Mouse (Mus musculus): ENCODE results near the gene 2810006K23Rik. TPM values are rescaled to one million over a fixed set of nuclear protein-coding genes. Genes with fewer than 3 reads are reported as not detected.
"Not testable (repeated sequence)": the region's sequence is repeated elsewhere in the genome, so short reads cannot be mapped to it uniquely, and the experiment has no call there.

2810006K23Rik gene
- total RNA-seq (2021): 1 to 10 TPM; 6.2 to 8.7 TPM
- long read RNA-seq, experiment 1, partial matches to known transcripts: 0 of 2 reads
- long read RNA-seq, experiment 1, other reads (novel, unspliced or antisense): 0 of 2 reads
- long read RNA-seq, experiment 2, partial matches to known transcripts: 0 of 4 reads
- long read RNA-seq, experiment 2, other reads (novel, unspliced or antisense): 0 of 4 reads

DNA sequence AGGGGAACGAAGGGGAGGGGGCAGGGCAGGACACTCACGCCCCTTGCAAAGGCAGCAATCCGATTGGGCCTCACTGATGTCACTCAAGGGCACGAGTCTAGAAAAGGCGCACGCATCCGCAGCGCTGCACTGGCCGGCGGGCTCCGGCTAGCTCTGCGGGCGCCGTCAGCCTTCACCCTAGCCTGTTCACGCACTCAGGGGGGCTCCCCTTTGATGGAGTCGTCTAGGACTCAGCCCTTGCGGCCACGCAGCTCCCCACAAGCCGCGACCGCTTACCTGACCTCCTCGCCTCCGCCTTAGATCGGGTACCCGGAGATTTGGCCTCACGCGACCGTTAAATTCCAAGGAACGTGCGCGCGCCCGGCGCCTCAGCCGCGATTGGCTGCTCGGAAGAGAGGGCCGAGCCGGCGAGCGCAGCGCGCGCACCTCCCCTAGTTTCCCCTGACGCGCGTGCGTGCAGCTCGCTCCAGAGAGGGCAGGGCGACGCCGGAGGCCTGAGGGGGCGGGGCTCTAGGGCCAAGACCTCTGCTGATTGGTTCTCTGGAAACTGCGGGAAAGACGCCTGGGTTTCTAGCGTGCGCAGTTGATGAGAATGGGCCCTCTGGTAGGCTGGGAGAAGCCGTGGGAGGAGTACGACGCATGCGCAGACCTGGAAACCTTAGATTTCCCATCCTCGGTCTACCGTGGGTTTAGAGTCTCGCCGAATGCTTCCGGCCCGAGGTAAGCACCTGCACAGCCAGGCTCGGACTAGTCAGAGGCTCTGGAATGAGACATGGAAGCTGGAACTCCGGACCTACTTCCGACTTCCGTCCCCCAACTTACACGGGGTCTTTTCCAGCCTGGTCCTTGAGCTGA lies at the start of gene 2810006K23Rik, which contains the start of gene Mphosph9:
Gene 2810006K23Rik, plus strand, starts transcription at position 580 of the 855 bp plus-strand sequence.
Gene Mphosph9, minus strand, starts transcription at position 463 of the 855 bp plus-strand sequence.
- TF ChIP-seq CTCF (IDR thresholded peaks at IDR 0.05): no peak; the same call in 1 of the 2 replicates
- H3K27ac ChIP-seq: peak within 1 kb of the TSS; percentile 98
- intact Hi-C loops (cut with DNase I): no loop called here
- peak; percentile 100 for DNase-seq
- peak within 1 kb of the TSS; percentile 95 for H3K4me3 ChIP-seq

DNA sequence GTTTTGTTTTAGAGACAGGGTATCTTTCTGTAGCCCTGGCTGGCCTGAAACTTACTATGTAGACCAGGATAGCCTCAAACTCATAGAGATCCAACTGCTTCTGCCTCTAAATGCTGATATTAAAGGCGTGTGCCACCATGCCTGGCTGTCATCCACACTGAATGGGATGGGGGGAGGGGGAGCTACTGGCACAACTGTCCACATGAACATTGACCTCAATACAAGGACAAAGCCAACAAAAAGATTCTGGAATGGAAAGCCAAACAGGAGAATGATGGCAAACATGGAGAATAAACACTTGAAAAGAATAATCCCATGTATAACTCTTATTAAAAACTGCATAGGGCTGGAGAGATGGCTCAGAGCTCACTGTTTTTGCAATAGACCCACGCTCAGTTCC lies 45.0 kb upstream of the 2810006K23Rik start:
- intact Hi-C loops (cut with DNase I): no loop called here
- no peak for TF ChIP-seq CTCF (IDR thresholded peaks at IDR 0.05)
- DNase-seq: no peak
- no peak overlapping the region for H3K27ac ChIP-seq
- no peak overlapping the region for H3K4me3 ChIP-seq

DNA sequence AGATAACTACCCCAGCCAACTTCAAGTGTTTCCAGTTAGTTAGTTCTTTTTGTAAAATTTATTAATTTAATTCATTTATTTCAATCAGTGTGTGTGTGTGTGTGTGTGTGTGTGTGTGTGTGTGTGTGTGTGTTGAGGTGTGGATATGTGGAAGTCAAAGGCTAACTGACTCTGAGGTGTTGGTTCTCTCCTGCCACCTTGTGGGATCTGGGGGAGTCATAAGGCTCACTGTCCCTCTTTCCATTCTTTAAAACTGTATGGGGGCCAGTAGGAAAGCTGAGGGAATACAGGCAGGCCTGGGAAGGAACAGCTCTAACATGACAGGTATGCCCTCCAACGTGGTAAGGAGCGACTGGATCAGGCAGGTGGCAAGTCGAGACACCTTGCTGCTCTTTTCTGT lies 43.6 kb upstream of the 2810006K23Rik start:
- no peak overlapping the region for H3K27ac ChIP-seq
- peak; percentile 43 for TF ChIP-seq CTCF (IDR thresholded peaks at IDR 0.05)
- DNase-seq: no peak
- H3K4me3 ChIP-seq: no peak overlapping the region
- intact Hi-C loops (cut with DNase I): no loop called here

DNA sequence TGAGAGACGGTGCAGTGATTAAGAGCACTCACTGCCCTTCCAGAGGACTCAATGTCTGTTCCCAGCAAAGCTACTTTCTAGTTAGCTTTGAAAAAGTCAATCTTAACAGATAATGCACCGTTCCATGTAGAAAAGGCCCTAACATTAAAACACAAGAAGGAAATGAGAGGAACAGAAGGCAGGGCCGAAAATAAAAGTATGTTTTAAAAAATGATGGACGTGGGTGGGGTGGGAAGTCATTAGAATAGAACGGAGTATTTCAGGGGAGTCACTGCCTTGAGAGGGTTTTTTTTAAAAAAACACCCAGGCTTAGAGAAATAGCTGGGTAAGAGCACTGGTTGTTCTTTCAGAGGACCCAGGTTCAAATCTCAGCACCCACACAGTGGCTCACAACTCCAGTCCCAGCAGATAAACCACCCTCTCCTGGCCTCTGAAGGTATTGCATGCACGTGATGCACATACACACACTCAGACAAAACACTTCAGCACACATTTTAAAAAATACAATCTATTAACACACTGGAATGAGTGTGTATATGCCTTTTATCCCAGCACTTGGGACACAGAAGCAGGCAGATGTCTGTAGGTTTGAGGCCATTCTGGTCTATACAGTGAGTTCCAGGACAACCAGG lies 40.2 kb upstream of the 2810006K23Rik start:
- H3K4me3 ChIP-seq: no peak overlapping the region
- no peak for TF ChIP-seq CTCF (IDR thresholded peaks at IDR 0.05)
- intact Hi-C loops (cut with DNase I): no loop called here
- H3K27ac ChIP-seq: no peak overlapping the region
- DNase-seq: no peak

DNA sequence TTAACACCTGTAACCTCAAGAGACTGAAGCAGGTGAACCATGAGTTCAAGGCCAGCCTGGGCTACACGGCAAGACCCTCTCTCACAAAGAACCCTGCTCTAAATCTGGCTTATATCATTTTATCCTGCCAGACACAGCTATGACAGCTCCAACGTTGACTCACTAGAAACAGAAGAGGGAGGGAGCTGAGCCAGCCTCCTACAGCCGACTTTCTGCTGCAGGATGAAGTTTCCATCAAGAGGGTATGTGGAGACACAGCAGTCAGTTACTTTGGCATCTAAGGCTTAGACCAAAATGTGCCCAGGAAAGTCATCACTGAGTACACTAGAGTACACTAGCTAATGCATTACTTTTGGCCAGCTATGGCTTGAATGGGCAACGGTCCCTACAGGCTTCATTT lies 37.7 kb upstream of the 2810006K23Rik start:
- no peak for TF ChIP-seq CTCF (IDR thresholded peaks at IDR 0.05)
- intact Hi-C loops (cut with DNase I): no loop called here
- no peak for DNase-seq
- Histone ChIP-seq H3K27ac (no peak overlapping the region), H3K4me3 (no peak overlapping the region)

DNA sequence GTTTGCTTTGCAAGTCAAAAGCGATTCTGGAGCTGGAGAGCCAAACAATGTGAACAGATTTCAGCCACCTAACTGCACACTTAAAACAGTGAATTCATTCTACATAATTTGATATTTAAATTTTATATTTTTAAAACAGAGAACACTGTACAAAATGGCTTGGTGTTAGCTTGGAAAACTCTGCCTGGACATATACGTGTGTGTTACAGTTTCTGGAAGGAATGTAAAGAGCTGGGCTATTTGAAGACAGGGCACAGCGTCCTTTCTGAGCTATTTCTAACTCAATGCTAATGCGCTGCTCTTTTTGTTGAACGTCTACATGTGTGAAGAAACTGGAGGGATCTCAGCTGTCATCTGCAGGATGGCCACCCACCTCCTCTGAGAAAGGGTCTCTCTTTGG lies 33.9 kb upstream of the 2810006K23Rik start:
- TF ChIP-seq CTCF (IDR thresholded peaks at IDR 0.05): no peak
- no peak for DNase-seq
- H3K4me3 ChIP-seq: no peak overlapping the region
- no peak overlapping the region for H3K27ac ChIP-seq
- intact Hi-C loops (cut with DNase I): no loop called here

DNA sequence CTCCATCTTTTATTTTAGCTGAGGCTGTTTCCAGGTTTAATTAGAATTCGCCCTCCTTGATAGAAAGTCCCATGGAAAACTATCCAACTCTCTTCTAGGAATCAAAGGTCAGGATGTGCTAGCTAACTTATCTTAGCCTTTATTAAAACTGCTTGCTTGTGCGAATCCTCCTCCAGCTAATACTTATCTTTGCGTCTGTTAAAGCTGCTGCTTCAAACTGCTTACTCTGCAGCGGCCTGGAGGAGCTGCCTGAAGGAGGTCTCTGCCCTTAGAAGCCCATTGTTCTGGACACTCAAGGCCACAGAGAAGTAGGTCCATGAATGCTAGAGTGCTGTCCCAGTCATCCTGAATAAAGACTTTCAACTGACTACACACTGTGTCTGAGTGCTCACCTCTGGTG lies 31.4 kb upstream of the 2810006K23Rik start:
- Histone ChIP-seq H3K27ac (no peak overlapping the region), H3K4me3 (no peak overlapping the region)
- TF ChIP-seq CTCF (IDR thresholded peaks at IDR 0.05): no peak
- intact Hi-C loops (cut with DNase I): loop anchor here (5.0 kb wide), 1 partner anchor 134 kb away; no protein-coding TSS in a partner anchor
- DNase-seq: no peak

DNA sequence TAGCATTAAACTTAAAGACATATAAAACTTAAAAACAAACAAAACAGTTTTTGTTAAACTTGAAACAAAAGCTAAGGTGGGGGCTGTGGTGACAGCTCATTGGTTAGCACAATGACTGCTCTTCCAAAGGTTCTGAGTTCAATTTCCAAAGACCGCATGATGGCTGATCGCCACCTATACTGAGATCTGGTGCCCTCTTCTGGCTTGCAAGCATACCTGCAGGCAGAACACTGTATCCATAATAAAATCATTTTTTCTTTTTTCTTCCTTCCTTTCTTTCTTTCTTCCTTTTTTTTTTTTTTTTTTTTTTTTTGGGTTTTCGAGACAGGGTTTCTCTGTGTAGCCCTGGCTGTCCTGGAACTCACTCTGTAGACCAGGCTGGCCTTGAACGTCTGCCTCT lies 28.6 kb upstream of the 2810006K23Rik start:
- H3K4me3 ChIP-seq: not testable (repeated sequence)
- intact Hi-C loops (cut with DNase I): loop anchor here (5.0 kb wide), 1 partner anchor 137 kb away; no protein-coding TSS in a partner anchor
- peak; percentile 67 for TF ChIP-seq CTCF (IDR thresholded peaks at IDR 0.05)

DNA sequence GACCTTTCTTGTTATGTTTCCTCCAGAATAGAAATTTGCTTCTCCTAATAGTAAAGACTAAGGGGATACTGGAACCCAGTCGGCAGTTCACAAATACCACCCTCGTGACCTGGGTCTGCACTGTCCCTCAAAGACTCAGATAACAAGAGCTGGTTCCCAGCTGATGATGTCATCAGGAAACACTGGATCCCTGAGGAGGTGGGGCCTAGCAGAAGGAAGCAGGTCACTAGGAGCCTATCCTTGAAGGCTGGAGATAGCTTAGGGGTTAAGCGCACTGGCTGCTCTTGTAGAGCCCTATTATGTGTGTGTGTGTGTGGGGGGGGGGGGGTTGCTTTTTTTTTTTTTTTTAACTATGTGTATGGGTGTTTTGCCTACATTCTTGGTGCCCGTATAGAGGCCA lies 27.8 kb upstream of the 2810006K23Rik start:
- intact Hi-C loops (cut with DNase I): no loop called here
- DNase-seq: no peak
- TF ChIP-seq CTCF (IDR thresholded peaks at IDR 0.05): no peak
- no peak overlapping the region for H3K4me3 ChIP-seq
- no peak overlapping the region for H3K27ac ChIP-seq

More for the DNA sequence above, 28.6 kb upstream of the 2810006K23Rik start:
- not testable (repeated sequence) for H3K27ac ChIP-seq, DNase-seq

DNA sequence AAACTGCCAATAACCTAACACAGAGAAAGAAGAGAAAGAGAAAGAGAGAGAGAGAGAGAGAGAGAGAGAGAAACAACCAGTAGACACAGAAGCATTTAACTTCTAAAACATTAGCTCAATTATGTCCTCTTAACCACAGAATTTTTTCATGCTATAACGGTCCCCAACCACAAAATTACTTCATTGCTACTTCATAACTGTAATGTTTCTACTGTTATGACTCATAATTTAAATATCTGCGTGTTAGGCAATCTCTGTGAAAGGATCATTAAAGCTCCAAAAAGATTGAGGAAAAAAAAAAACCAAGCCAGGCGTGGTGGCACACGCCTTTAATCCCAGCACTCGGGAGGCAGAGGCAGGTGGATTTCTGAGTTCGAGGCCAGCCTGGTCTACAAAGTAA lies 25.0 kb upstream of the 2810006K23Rik start:
- H3K4me3 ChIP-seq; H3K27ac ChIP-seq; intact Hi-C loops (cut with DNase I); DNase-seq: not testable (repeated sequence)

DNA sequence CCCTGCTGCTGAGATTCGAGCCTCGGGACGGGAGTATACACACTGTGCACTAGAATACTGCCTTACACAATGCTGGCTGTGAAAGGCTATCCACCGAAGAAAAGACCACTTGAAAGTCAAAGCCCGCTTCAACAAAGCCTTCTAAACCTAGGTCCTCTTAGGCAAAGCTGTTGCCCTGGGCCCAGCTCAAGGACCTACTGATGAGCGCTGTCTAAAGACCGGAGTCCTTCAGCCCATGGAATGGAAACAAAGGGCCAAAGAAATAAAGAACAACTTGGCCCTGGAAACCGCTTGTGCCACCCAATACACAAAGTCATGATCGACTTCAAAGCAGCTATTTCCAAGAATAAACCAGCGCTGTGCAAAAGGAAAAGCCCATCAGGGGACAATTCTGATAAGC lies 18.7 kb upstream of the 2810006K23Rik start:
- no peak overlapping the region for H3K4me3 ChIP-seq
- TF ChIP-seq CTCF (IDR thresholded peaks at IDR 0.05): no peak
- no peak for DNase-seq
- H3K27ac ChIP-seq: no peak overlapping the region
- intact Hi-C loops (cut with DNase I): no loop called here

DNA sequence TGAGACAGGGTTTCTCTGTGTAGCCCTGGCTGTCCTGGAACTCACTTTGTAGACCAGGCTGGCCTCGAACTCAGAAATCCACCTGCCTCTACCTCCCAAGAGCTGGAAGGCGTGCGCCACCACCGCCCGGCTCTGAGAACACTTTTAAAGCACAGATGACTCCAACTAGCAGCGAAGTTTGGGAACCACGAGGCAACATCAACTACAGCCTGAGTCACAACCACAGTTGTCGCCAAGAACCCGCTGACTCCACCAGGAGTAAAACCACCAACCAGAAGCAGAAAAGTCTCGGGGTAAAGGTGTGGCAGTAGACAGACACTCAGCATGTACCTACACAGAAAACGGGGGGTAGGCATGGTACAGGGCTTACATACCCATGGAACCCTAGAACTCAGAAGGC lies 17.8 kb upstream of the 2810006K23Rik start:
- no peak for TF ChIP-seq CTCF (IDR thresholded peaks at IDR 0.05)
- no peak overlapping the region for H3K27ac ChIP-seq
- DNase-seq: no peak
- H3K4me3 ChIP-seq: no peak overlapping the region
- intact Hi-C loops (cut with DNase I): no loop called here

DNA sequence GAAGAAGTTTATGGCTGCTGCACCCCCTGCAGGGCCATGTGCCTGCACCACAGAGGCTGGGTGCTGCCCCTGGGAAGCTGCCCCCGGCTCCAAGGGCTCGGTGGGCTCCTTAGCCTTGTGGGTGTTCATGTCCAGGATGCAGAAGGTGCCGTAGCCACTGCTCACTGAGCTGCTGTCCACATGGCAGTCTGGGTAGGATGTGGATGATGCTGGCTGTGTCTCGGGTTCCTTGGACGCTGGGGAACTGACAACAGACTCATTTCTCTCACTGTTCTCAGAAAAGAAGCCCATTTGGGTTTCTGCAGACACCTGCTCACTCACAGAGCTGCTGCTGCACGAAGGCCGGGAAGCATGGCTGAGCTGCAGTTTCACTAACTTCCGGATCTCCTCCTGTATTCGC lies 12.4 kb upstream of the 2810006K23Rik start:
- Histone ChIP-seq H3K27ac (no peak overlapping the region), H3K4me3 (no peak overlapping the region)
- DNase-seq: no peak
- intact Hi-C loops (cut with DNase I): no loop called here
- TF ChIP-seq CTCF (IDR thresholded peaks at IDR 0.05): no peak
